Mouse (Mus musculus) gastrocnemius, adult 8-10 months (tissue): ENCODE measurements around the gene Ano3. TPM values are rescaled to one million over a fixed set of nuclear protein-coding genes. Genes with fewer than 3 reads are reported as not detected.

ENCODE experiments used
- DNase-seq, 2 experiments: peaks; one replicate each; pipeline ENCODE4 v3.0.0; 2022; ENCODE audit warnings: low spot score in 2 of 2
- total RNA-seq, 4 experiments: library from RNA; stranded (reverse); gene quantifications; 2 replicates each; pipeline ENCODE4 v1.2.4; 2022

Gene Ano3
- total RNA-seq, 4 experiments from 2014 or later = 0.08 to 0.10 TPM; not detected in 2

- DNase-seq = no peak
Observed at GRCm38 (mm10) chr2:110806302-110807093, 144.2 kb downstream of the Ano3 start.

DNA sequence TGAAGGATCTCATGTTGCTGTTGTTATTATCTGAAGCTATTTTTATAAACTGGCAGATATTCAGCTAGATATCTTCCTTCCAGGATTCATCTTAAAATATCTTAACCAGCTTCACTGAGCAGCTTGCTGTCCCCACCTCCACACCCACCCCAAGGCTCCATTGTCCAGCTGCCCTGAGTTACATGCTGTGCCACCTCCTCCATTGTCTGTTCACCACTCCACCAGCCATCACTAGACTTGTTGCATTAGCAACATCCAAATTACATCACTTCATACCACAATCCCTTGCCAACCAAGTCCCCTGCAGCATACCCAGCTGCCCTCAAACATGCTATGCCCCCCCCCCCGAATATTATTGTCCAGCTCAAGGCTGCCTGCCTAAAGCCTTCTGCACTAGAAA lies 154.8 kb downstream of the Ano3 start:
- no peak for DNase-seq

- no peak for DNase-seq
Observed at GRCm38 (mm10) chr2:110795433-110795832, 155.3 kb downstream of the Ano3 start.

- DNase-seq = no peak
Observed at GRCm38 (mm10) chr2:110787396-110787795, 163.3 kb downstream of the Ano3 start.

DNA sequence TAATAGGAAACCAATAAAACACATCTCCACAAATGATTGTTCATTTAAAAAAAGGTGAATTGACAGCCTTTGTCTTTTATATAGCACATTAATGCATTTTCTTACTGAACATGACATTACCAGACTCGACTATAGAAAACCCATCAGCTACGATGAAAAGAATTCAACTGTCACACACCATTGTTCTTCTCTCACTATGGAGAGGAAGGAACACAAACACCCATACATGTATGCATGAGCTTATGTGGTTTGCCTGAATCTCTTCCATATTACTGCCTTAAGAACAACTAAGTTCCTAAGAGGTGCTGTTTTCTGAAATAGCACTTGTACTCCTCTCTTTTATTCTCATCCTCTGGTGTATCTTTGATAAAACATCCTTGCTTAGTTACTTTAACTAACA lies 191.3 kb downstream of the Ano3 start:
- DNase-seq = no peak

DNA sequence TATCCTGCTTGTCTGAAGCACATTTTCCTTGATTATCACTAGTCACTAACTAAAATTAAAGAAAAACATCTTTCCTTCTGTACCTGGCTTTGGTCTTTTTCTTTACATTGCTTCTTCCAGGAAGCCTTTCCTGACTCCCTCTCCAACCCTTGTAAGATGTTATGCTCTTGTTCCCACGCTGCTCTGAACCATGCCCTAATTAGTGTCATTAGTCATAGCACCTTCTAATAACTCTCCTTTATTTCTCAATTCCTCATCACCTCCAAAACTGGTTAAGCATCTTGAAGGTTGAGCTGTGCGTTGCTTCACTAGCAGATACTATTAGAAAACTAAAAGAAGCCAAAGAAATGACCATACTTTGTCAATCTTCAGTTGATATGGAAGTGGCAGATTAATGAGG lies 193.2 kb downstream of the Ano3 start:
- no peak for DNase-seq

DNA sequence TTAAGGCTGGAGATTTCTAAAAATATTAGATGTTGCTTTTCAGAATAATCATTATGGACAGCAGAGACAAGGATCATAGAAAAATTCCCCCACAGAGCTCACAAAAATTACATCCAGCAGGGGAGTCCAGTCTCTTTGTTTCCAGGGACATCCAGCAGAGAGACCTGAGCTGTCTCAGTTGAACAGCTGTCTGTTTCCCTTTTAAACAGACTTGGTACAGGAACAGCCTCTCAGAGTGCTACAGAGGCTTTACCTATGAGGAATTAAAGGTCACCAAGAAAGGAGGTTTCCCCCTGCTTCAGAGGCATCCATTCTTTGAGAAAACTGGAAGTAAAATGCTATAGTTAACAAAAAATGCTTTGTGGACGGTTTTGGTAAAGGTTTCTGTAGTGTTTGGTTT lies 210.2 kb downstream of the Ano3 start:
- DNase-seq = no peak

DNA sequence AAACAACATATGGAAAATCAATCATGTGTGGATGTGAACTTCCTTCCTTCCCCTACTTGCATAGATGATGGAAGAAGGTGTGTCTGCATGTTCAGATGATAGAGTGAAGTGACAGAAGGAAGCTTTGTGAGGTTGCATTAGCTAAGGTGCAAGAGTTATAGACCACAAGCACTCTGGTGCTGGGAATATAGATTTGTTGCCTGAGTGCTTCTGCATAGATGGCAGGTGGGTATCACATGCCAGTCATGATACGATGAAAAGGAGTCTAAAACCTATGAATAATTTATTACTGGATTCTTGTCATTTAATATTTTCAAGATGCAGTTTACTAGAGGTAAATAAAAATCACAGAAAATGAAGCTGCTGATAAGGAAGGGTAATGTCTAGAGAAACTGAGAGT lies 210.9 kb downstream of the Ano3 start:
- no peak for DNase-seq

DNA sequence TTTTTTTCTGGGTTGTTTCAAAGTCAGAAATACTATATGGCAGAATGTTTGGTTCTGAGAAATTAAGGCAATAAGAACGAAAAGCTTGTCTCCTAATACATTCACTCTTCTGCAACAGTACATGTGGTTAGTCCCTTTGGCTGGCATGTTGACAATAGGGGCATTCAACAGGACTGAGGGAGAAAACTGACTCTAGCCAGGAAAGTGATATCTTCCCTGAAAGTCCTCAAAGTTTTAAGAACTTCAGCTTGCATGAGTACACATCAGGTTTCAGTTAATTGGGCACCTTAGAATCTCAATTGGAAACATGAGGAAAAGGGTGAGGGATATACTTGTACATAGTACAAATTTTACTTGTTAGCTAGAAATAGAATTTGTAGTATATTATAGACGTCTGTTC lies 212.7 kb downstream of the Ano3 start:
- DNase-seq = no peak

GRCm38 (mm10) chr2:110737236-110737635 lies 213.5 kb downstream of the Ano3 start:
- no peak for DNase-seq

DNA sequence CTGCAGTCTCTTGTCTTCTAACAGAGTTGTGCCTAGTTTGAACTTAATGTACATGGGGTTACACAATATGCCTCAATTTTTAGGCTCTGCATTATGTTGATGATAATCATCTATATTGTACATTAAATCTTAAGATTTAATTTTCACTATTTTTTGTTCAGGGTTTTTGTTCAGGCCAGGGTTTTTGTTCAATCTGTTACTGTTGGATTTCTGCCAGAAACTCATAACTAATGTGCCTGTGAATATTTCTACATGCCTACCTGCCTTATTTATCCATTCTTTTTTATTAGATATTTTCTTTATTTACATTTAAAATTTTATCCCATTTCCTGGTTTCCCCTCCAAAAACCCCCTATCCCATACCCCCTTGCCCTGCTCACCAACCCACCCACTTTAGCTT lies 224.6 kb downstream of the Ano3 start:
- DNase-seq = no peak

GRCm38 (mm10) chr2:110722208-110722607 lies 228.5 kb downstream of the Ano3 start:
- no peak for DNase-seq

DNA sequence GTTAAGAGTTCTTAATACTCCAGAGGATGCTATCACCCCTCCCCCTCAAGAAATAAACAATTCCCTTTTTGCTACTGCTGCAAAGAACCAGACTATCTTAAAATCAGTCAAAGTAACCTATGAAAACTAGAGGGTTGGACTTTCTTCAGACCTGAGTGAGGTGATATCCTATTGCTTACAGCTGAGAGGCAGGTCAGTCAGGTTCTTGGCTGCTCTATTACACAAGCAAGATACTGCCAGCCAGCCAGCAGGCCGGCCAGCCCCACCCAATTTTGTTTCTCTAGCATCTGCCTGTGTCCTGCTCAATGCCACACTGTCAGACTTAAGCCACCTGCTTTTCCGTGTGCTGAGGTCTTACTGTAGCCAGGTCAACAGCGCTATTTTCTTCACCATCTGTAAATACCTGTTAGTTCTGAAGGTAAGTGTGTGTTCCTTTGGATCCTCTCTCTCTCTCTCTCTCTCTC lies 229.4 kb downstream of the Ano3 start, which contains the start of gene Muc15:
TSS of gene Muc15 (plus strand) at position 51 of the 464 bp plus-strand sequence.
- DNase-seq = no peak

DNA sequence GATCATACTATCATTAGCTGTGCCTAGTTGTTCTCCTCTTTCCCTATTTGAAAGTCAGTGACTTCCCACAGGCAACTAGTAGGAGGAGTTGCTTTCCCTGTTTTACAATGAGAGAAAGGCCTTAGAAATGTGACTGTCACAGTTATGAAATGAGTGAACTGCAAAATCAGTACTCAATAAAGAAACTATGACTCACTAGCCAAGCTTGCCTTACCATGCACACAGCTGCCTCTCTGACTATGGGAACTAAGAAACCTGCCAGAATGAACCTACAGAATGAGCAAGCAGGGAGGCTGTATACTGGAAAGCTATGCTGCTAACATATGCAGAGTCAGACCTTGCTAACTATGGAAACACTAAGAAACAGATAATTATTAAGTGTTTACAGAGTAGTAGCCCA lies 231.7 kb downstream of the Ano3 start:
- no peak for DNase-seq

- DNase-seq = no peak
Observed at GRCm38 (mm10) chr2:110710055-110710720, 240.5 kb downstream of the Ano3 start.

DNA sequence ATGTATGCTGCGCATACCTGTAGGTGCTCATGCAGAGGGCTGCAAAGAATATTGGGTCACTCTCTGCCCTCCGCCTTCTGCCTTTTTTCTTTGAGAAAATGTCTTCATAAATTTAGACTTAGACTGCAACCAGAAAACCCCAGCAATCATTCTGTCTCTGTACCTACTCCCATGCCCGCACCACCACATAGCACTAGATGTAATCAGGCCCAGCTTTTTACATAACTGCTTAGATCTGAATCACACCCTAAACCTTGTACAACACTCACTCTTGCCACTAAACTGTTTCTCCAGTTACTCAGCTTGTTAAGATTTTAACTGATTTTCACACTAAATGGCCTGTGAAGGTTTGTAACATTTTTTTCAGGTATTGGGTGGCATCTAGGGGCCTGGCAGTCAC lies 241.3 kb downstream of the Ano3 start:
- no peak for DNase-seq

GRCm38 (mm10) chr2:110671071-110671624 lies 279.6 kb downstream of the Ano3 start:
- no peak for DNase-seq

GRCm38 (mm10) chr2:110663329-110663728 lies 287.4 kb downstream of the Ano3 start:
- DNase-seq = no peak

GRCm38 (mm10) chr2:110644846-110645245 lies 305.9 kb downstream of the Ano3 start:
- DNase-seq = no peak

- no peak for DNase-seq
Observed at GRCm38 (mm10) chr2:110644358-110644757, 306.4 kb downstream of the Ano3 start.
